Mouse (Mus musculus): Measurements from ENCODE around the gene Lrp5.

DNA sequence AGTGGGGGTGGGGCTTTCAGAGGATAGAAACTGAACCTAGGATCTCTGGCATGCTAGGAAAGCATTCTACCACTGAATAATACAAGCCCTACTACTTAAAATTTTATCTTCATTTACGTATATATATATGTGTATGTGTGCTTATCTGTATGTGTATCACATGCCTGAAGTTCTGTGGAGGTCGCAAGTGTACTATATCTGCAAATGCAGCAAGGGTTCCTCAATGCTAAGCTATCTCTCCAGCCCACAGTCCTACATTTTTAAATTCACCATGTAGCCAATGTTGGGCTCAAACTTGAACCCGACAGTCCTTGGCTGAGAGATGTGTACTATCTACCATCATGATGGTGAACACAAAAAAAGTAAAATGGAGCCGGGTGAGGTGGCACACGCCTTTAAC is 145.4 kb downstream of the Lrp5 start:
- no peak for TF ChIP-seq POLR2A (IDR thresholded peaks at IDR 0.05; ENCODE audit: borderline replicate concordance, low read depth, low read length)
- TF ChIP-seq CTCF (IDR thresholded peaks at IDR 0.05; ENCODE audit: low read depth, low read length), result no peak
